Mouse (Mus musculus): ENCODE measurements around the gene Ddi1. TPM values are rescaled to one million over a fixed set of nuclear protein-coding genes. Genes with fewer than 3 reads are reported as not detected.
"Not testable (repeated sequence)": the region's sequence is repeated elsewhere in the genome, so short reads cannot be mapped to it uniquely, and the experiment has no call there.

Gene Ddi1
- polyA plus RNA-seq, 1 experiment from 2014 or later = not detected

DNA sequence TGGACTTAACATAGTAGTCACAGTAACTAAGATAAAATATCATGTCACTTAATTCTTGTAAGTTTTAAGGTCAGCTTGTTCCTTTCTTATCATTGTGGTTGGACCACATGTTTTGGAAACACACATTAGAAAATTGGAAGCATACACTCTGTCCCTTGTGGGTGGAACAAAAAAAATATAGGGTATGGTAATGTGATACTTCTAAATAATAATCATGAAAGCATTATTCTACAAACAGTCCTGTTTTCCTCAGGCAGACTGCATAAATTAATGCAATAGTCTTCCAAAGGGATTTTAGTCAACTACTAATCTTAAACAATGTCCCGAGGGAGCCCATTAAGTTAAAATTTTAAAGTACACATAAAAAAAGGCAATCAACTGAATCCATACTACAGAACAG is 6.7 kb upstream of the Ddi1 start:
- 90% methylated on average over 1 of the region's 1 CpGs for WGBS
- Histone ChIP-seq H3K27ac (ENCODE audit: low read depth, low read length) (no peak overlapping the region), H3K4me3 (ENCODE audit: low read depth, low read length) (no peak overlapping the region), H3K9ac (ENCODE audit: low read length) (no peak overlapping the region), H3K36me3 (ENCODE audit: control insufficient read depth, insufficient read depth, low read length) (no peaks in the 10 kb centered on the region), H3K4me1 (ENCODE audit: control insufficient read depth, insufficient read depth, low read length) (no peaks in the 10 kb centered on the region), H3K9me3 (ENCODE audit: control insufficient read depth, low read length) (no peaks in the 10 kb centered on the region), H3K4me2 (no peak overlapping the region), H3K27me3 (ENCODE audit: control insufficient read depth, insufficient read depth, low read length) (no peaks in the 10 kb centered on the region)
- no peak for ATAC-seq (ENCODE audit: low FRiP score)
- DNase-seq (ENCODE audit: low spot score, missing footprints) = no peak

DNA sequence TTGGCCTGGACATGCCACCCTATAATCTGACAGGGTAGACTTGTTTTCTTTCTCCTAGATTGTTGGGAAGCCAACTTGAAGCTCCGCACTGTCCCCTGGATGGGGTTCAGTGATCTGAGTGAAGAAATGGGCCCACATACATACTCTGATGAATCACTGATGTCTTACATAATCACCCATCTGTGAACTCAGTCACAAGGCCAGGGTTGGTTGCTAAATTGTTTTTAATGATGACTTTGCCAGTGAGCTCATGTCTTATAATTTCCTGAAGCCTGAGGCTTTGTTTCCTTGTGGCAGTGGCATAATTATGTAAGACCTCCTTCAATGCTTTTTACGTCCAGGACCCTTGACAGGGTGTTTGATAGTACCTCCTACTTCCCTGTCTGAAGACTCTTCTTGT is 4.8 kb downstream of the Ddi1 start:
- Histone ChIP-seq H3K9ac (ENCODE audit: low read length) (no peak overlapping the region), H3K27ac (ENCODE audit: low read depth, low read length) (no peak overlapping the region), H3K4me2 (no peak overlapping the region), H3K4me3 (ENCODE audit: low read depth, low read length) (no peak overlapping the region), H3K27me3 (ENCODE audit: control insufficient read depth, insufficient read depth, low read length) (no peaks in the 10 kb centered on the region), H3K4me1 (ENCODE audit: control insufficient read depth, insufficient read depth, low read length) (no peaks in the 10 kb centered on the region), H3K9me3 (ENCODE audit: control insufficient read depth, low read length) (no peaks in the 10 kb centered on the region), H3K36me3 (ENCODE audit: control insufficient read depth, insufficient read depth, low read length) (no peaks in the 10 kb centered on the region)
- DNase-seq (ENCODE audit: low spot score, missing footprints) (peak; percentile 4), ATAC-seq (ENCODE audit: low FRiP score) (no peak)
- 81% methylated on average over 2 of the region's 2 CpGs for WGBS

DNA sequence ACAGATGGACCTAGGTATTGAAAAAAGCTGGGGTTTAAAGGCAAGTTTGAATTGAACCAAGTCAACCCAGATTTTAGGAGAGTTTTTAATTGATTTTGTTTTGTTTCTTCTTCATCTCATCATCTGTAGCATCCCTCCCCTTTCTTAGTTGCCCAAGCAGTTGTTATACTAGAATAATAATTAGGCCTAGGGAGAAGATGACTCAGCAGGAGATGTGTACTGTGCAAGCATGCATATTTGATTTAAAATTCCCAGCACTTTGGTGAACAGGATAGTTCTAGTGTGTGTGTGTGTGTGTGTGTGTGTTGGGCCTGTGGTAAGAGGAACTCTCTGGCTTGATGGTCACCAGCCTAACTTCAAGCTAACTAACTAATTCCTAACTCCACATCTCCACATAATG is 12.6 kb downstream of the Ddi1 start:
- Histone ChIP-seq H3K27ac (ENCODE audit: low read depth, low read length) (no peak overlapping the region), H3K9me3 (ENCODE audit: control insufficient read depth, low read length) (no peaks in the 10 kb centered on the region), H3K9ac (ENCODE audit: low read length) (no peak overlapping the region), H3K4me1 (ENCODE audit: control insufficient read depth, insufficient read depth, low read length) (no peaks in the 10 kb centered on the region), H3K4me3 (ENCODE audit: low read depth, low read length) (no peak overlapping the region), H3K27me3 (ENCODE audit: control insufficient read depth, insufficient read depth, low read length) (no peaks in the 10 kb centered on the region), H3K4me2 (no peak overlapping the region), H3K36me3 (ENCODE audit: control insufficient read depth, insufficient read depth, low read length) (no peaks in the 10 kb centered on the region)
- peak; percentile 59 for DNase-seq (ENCODE audit: low spot score, missing footprints)
- ATAC-seq (ENCODE audit: low FRiP score) = no peak

DNA sequence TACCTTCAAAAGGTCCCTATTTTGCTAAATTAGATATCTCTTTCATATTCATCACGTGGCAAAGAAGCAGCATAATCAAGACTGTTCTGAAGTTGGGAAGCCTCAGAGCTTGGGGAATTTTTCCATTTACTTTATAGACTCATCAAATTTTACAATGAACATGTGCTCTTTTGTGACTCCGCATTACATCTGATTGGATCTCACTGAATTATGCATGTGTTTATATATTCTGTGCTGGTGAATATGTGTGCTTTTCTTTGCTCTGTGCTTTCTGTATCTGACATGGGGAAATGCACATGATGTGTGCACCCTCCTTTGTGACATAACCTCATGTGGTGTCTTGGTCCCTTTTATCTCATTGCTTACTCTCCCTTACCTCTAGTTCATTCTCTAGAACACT is 17.7 kb downstream of the Ddi1 start:
- 84% methylated on average over 2 of the region's 2 CpGs for WGBS
- Histone ChIP-seq H3K27me3 (ENCODE audit: control insufficient read depth, insufficient read depth, low read length) (no peaks in the 10 kb centered on the region), H3K9me3 (ENCODE audit: control insufficient read depth, low read length) (no peaks in the 10 kb centered on the region), H3K4me1 (ENCODE audit: control insufficient read depth, insufficient read depth, low read length) (no peaks in the 10 kb centered on the region), H3K4me2 (no peak overlapping the region), H3K36me3 (ENCODE audit: control insufficient read depth, insufficient read depth, low read length) (no peaks in the 10 kb centered on the region), H3K27ac (ENCODE audit: low read depth, low read length) (no peak overlapping the region), H3K4me3 (ENCODE audit: low read depth, low read length) (no peak overlapping the region), H3K9ac (ENCODE audit: low read length) (no peak overlapping the region)
- DNase-seq (ENCODE audit: low spot score, missing footprints) (peak; percentile 21), ATAC-seq (ENCODE audit: low FRiP score) (no peak)

DNA sequence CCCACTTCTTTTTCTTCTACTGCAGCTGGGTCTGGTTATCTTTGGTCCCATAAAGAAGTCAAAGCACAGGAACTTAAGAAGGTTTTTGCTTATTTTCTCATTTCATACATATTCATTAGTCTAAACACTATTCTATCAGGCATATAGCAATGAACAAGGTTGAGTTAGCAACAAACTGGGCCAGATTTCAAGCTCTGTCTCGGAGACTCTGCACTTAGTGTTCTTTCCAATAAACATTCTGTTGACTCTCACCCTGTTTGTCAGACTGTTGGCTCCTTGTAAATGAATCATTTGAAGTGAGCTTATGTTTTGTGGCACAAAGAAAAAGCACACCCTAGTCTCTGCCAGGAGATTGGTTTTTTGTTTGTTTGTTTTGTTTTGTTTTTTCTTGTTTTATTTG is 19.3 kb downstream of the Ddi1 start:
- 55% methylated on average over 1 of the region's 1 CpGs for WGBS

DNA sequence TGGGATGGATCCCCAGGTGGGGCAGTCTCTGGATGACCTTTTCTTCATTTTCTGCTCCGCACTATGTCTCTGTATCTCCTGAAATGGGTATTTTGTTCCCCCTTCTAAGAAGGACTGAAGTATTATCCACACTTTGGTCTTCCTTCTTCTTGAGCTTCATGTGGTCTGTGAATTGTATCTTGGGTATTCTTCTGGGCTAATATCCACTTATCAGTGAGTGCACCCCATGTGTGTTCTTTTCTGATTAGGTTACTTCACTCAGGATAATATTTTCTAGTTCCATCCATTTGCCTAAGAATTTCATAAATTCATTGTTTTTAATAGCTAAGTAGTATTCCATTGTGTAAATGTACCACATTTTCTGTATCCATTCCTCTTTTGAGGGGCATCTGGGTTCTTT is 33.7 kb downstream of the Ddi1 start:
- not testable (repeated sequence) for H3K36me3 ChIP-seq (ENCODE audit: control insufficient read depth, insufficient read depth, low read length); DNase-seq (ENCODE audit: low spot score, missing footprints)
- 100% methylated on average over 1 of the region's 1 CpGs for WGBS

More for the DNA sequence above, 19.3 kb downstream of the Ddi1 start:
- peak; percentile 70 for DNase-seq (ENCODE audit: low spot score, missing footprints)
- Histone ChIP-seq H3K9ac (ENCODE audit: low read length) (no peak overlapping the region), H3K27ac (ENCODE audit: low read depth, low read length) (no peak overlapping the region), H3K4me2 (no peak overlapping the region), H3K4me3 (ENCODE audit: low read depth, low read length) (no peak overlapping the region), H3K36me3 (ENCODE audit: control insufficient read depth, insufficient read depth, low read length) (no peaks in the 10 kb centered on the region), H3K4me1 (ENCODE audit: control insufficient read depth, insufficient read depth, low read length) (no peaks in the 10 kb centered on the region), H3K27me3 (ENCODE audit: control insufficient read depth, insufficient read depth, low read length) (no peaks in the 10 kb centered on the region), H3K9me3 (ENCODE audit: control insufficient read depth, low read length) (no peaks in the 10 kb centered on the region)
- ATAC-seq (ENCODE audit: low FRiP score) = no peak

DNA sequence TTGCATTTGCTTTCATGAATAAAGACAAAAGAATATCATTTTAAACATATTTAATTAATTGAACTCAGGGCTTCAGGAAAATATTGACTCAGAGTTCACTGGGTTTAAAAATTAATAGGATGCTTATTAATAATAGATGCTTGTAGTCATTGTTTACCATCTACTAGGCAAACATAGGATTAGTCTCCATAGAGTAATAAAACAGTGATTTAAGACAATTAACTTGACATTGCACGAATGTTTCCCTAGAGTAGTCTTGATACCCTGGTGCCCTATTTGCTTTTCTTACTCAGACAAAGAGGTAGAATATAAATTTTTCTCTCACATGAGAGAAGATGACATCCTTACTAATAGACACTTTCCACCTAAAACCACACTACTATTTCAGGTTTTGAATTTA is 52.1 kb downstream of the Ddi1 start:
- Histone ChIP-seq H3K36me3 (ENCODE audit: control insufficient read depth, insufficient read depth, low read length) (no peaks in the 10 kb centered on the region), H3K4me2 (no peak overlapping the region), H3K4me3 (ENCODE audit: low read depth, low read length) (no peak overlapping the region), H3K27me3 (ENCODE audit: control insufficient read depth, insufficient read depth, low read length) (no peaks in the 10 kb centered on the region), H3K9me3 (ENCODE audit: control insufficient read depth, low read length) (no peaks in the 10 kb centered on the region), H3K27ac (ENCODE audit: low read depth, low read length) (no peak overlapping the region), H3K4me1 (ENCODE audit: control insufficient read depth, insufficient read depth, low read length) (no peaks in the 10 kb centered on the region), H3K9ac (ENCODE audit: low read length) (no peak overlapping the region)
- DNase-seq (ENCODE audit: low spot score, missing footprints) (no peak), ATAC-seq (ENCODE audit: low FRiP score) (no peak)
- WGBS = 65% methylated on average over 1 of the region's 1 CpGs

More for the DNA sequence above, 33.7 kb downstream of the Ddi1 start:
- H3K4me1 ChIP-seq (ENCODE audit: control insufficient read depth, insufficient read depth, low read length); H3K27me3 ChIP-seq (ENCODE audit: control insufficient read depth, insufficient read depth, low read length); H3K4me2 ChIP-seq; H3K9me3 ChIP-seq (ENCODE audit: control insufficient read depth, low read length); H3K9ac ChIP-seq (ENCODE audit: low read length); H3K4me3 ChIP-seq (ENCODE audit: low read depth, low read length); H3K27ac ChIP-seq (ENCODE audit: low read depth, low read length); ATAC-seq (ENCODE audit: low FRiP score): not testable (repeated sequence)

DNA sequence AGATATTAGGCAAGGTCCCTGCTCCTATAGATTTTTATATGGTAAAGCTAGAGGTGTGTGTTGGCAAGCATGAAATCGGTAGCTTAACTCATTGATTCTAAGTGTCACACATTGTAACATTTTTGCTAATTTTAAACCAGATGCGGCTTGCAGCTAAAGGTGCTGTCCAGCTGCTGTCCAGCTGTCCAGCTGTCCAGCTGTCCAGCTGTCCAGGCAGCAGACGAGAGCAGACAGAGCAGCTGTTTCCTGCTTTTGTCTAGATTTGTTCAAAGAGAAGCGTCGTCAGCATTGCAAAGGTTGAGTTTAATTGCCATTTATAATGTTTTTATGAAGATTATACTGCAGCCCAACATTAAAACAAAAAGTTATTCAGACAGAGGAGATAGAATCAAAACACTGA is 56.8 kb downstream of the Ddi1 start:
- Histone ChIP-seq H3K27ac (ENCODE audit: low read depth, low read length) (no peak overlapping the region), H3K9ac (ENCODE audit: low read length) (no peak overlapping the region), H3K27me3 (ENCODE audit: control insufficient read depth, insufficient read depth, low read length) (no peaks in the 10 kb centered on the region), H3K9me3 (ENCODE audit: control insufficient read depth, low read length) (no peaks in the 10 kb centered on the region), H3K4me1 (ENCODE audit: control insufficient read depth, insufficient read depth, low read length) (no peaks in the 10 kb centered on the region), H3K4me2 (no peak overlapping the region), H3K4me3 (ENCODE audit: low read depth, low read length) (no peak overlapping the region), H3K36me3 (ENCODE audit: control insufficient read depth, insufficient read depth, low read length) (no peaks in the 10 kb centered on the region)
- WGBS = 77% methylated on average over 5 of the region's 5 CpGs
- no peak for ATAC-seq (ENCODE audit: low FRiP score)
- no peak for DNase-seq (ENCODE audit: low spot score, missing footprints)

Data from midbrain, embryonic 11.5 days (tissue).